ENCODE assay signal across 1 mouse cellular context in genomic region chr19:47507128-47508121, GRCm38 (mm10).
TF ChIP-seq lines count a peak whose summit lies in the region.

No protein-coding gene starts in this region.

TF ChIP-seq in MEL, 35 proteins besides CTCF, POLR2A, EP300 and RAD21 (continued from another document):
- peak; percentile 62 for TF ChIP-seq POLR2AphosphoS2 (IDR thresholded peaks at IDR 0.05; ENCODE audit: low read length)
- TF ChIP-seq MYB (IDR thresholded peaks at IDR 0.05; ENCODE audit: low read depth, low read length), result 0 out of 2 replicates have a peak, but pooled peaks have one; percentile 33
- no peak for TF ChIP-seq ELF1 (IDR thresholded peaks at IDR 0.05; ENCODE audit: low read depth, low read length)
- peak; percentile 31; the same call in 1 of the 2 replicates for TF ChIP-seq ZMIZ1 (IDR thresholded peaks at IDR 0.05; ENCODE audit: low read depth, low read length)
TF ChIP-seq in MEL: peak in this region for 13.
